Mouse (Mus musculus) CD4-positive, CD25-positive, alpha-beta regulatory T cell, adult 4 months (primary cell): ENCODE measurements around the gene Plekhm1. TPM values are rescaled to one million over a fixed set of nuclear protein-coding genes. Genes with fewer than 3 reads are reported as not detected.

ENCODE experiments used
- polyA plus RNA-seq, 2 experiments: library from polyadenylated mRNA; unstranded; fragments of 100-300 nt; shearing (Covaris generic); gene quantifications; one replicate each; pipeline ENCODE4 v1.2.1; 2017

The Plekhm1 gene
- polyA plus RNA-seq, 2 experiments from 2014 or later: 7.0 to 15.2 TPM

Other genes starting within 250 kb of the Plekhm1 start
- gene Fmnl1, start 241.6 kb downstream of the Plekhm1 start, polyA plus RNA-seq: 10 to 100 TPM; 54.2 to 69.6 TPM
- not detected for gene 1700023F06Rik, start 204.1 kb downstream of the Plekhm1 start, polyA plus RNA-seq
- not detected for gene Spata32, start 194.3 kb downstream of the Plekhm1 start, polyA plus RNA-seq
- gene Map3k14, start 145.2 kb downstream of the Plekhm1 start, polyA plus RNA-seq: 10 to 100 TPM; 29.6 to 50.3 TPM
- gene Arhgap27, start 49.0 kb downstream of the Plekhm1 start, polyA plus RNA-seq: 10 to 100 TPM; 21.4 to 36.6 TPM
- gene Lrrc37a, start 91.9 kb upstream of the Plekhm1 start, polyA plus RNA-seq: under 1 TPM in 1 of 2 experiments, not detected in 1; 0.07 TPM
- not detected for gene Gm884, start 208.5 kb upstream of the Plekhm1 start, polyA plus RNA-seq
- not detected for gene Lyzl6, start 226.2 kb upstream of the Plekhm1 start, polyA plus RNA-seq
- not detected for gene Rprml, start 236.9 kb upstream of the Plekhm1 start, polyA plus RNA-seq